Mouse (Mus musculus) testis, adult 2 months (tissue): ENCODE measurements around the gene Slc4a1.

Experiments used
- CTCF ChIP-seq: fragments of 200-500 bp; IDR thresholded peaks from 2 replicates; pipeline ENCODE4 v1.5.1; 2012; ENCODE audit warnings: low read depth, mild to moderate bottlenecking, inconsistent platforms, low read length, moderate library complexity; ENCODE audit not compliant: control insufficient read depth, insufficient read depth, insufficient replicate concordance
- POLR2A ChIP-seq: fragments of 200-500 bp; IDR thresholded peaks from 2 replicates; pipeline ENCODE4 v1.6.1; 2012; ENCODE audit warnings: low read depth, mild to moderate bottlenecking, inconsistent platforms, low read length, moderate library complexity; ENCODE audit not compliant: control insufficient read depth

DNA sequence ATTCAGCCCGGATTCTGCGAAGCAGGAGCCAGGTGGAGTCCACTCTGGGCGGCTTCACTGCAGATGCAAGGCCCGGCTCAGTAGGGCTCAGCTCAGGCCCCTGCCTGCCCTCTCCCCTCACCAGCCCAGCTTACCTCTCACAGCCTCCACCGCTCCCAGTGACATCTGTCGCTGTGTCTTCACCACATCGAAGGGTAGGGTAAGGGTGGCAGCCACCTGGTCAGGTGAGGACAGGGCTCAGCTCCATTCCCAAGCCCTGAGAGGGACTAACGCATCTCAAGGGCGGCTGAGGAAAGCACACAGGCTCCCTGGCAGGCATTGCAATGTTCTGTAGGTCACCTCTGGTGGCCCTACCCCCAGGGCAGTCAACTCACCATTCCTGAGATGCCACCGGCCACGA is 37.7 kb upstream of the Slc4a1 start:
- TF ChIP-seq CTCF = no peak
- no peak for TF ChIP-seq POLR2A
